Mouse (Mus musculus): Measurements from ENCODE around the gene Fnbp1l. TPM values are rescaled to one million over a fixed set of nuclear protein-coding genes. Genes with fewer than 3 reads are reported as not detected.
A peak's percentile ranks its signal among the peaks of the same experiment; 100 is the strongest.

The Fnbp1l gene
- polyA plus RNA-seq, 2 experiments = 47.5 to 80.4 TPM

- Histone ChIP-seq H3K9me3 (ENCODE audit: control insufficient read depth, low read length) (no peaks in the 10 kb centered on the region), H3K27me3 (ENCODE audit: control insufficient read depth, insufficient read depth, low read length) (no peaks in the 10 kb centered on the region), H3K27ac (replicated peaks; ENCODE audit: low read depth, low read length) (no peak overlapping the region), H3K9ac (ENCODE audit: low read depth, low read length, severe bottlenecking) (no peak overlapping the region), H3K36me3 (ENCODE audit: control insufficient read depth, insufficient read depth, low read length) (no peaks in the 10 kb centered on the region), H3K4me2 (replicated peaks; ENCODE audit: low read depth, low read length, severe bottlenecking) (no peak overlapping the region), H3K4me3 (replicated peaks; ENCODE audit: low read length) (no peak overlapping the region), H3K4me1 (ENCODE audit: control insufficient read depth, insufficient read depth, low read length) (no peaks in the 10 kb centered on the region)
- DNase-seq (ENCODE audit: low spot score) = no peak
- TF ChIP-seq POLR2A (IDR thresholded peaks at IDR 0.05; ENCODE audit: borderline replicate concordance, extremely low read depth, insufficient read depth, insufficient read length) = no peak
- ATAC-seq (ENCODE audit: low FRiP score, low read depth) = no peak
- 87% methylated on average over 3 of the region's 3 CpGs for WGBS
These were observed 9.4 kb upstream of the Fnbp1l start for GRCm38 (mm10) chr3:122628956-122629355.

GRCm38 (mm10) chr3:122628546-122628945, 9.0 kb upstream of the Fnbp1l start:
- Histone ChIP-seq H3K27ac (replicated peaks; ENCODE audit: low read depth, low read length) (no peak overlapping the region), H3K9ac (ENCODE audit: low read depth, low read length, severe bottlenecking) (no peak overlapping the region), H3K9me3 (ENCODE audit: control insufficient read depth, low read length) (no peaks in the 10 kb centered on the region), H3K36me3 (ENCODE audit: control insufficient read depth, insufficient read depth, low read length) (no peaks in the 10 kb centered on the region), H3K4me2 (replicated peaks; ENCODE audit: low read depth, low read length, severe bottlenecking) (no peak overlapping the region), H3K4me3 (replicated peaks; ENCODE audit: low read length) (no peak overlapping the region), H3K4me1 (ENCODE audit: control insufficient read depth, insufficient read depth, low read length) (no peaks in the 10 kb centered on the region), H3K27me3 (ENCODE audit: control insufficient read depth, insufficient read depth, low read length) (no peaks in the 10 kb centered on the region)
- ATAC-seq (ENCODE audit: low FRiP score, low read depth) = no peak
- WGBS = 94% methylated on average over 10 of the region's 10 CpGs
- TF ChIP-seq POLR2A (IDR thresholded peaks at IDR 0.05; ENCODE audit: borderline replicate concordance, extremely low read depth, insufficient read depth, insufficient read length) = no peak
- DNase-seq (ENCODE audit: low spot score) = no peak

DNA sequence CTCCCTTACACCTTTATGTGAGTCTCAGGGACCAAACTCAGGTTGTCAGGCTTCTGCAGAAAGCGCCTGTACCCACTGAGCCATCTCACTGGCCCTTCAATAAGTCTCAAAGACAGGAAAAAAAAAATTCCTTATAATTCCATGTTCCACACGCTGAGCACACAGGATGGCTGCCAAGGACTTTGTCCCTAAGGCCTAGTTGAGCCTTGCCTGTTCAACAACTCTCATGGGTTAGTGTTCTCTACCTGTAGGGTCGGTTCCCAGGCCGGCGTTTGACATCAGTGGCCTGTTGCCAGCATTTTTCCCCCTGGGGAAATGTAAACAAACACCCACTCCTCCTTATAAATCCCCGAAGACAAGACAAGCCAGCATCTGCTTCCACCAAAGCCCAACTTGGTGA, 8.3 kb upstream of the Fnbp1l start:
- TF ChIP-seq POLR2A (IDR thresholded peaks at IDR 0.05; ENCODE audit: borderline replicate concordance, extremely low read depth, insufficient read depth, insufficient read length) = no peak
- H3K9me3 ChIP-seq (ENCODE audit: control insufficient read depth, low read length) = no peaks in the 10 kb centered on the region
- ATAC-seq (ENCODE audit: low FRiP score, low read depth) (no peak), DNase-seq (ENCODE audit: low spot score) (no peak)
- H3K27me3 ChIP-seq (ENCODE audit: control insufficient read depth, insufficient read depth, low read length) = no peaks in the 10 kb centered on the region
- H3K4me2 ChIP-seq (replicated peaks; ENCODE audit: low read depth, low read length, severe bottlenecking) = no peak overlapping the region
- no peak overlapping the region for H3K27ac ChIP-seq (replicated peaks; ENCODE audit: low read depth, low read length)
- no peaks in the 10 kb centered on the region for H3K4me1 ChIP-seq (ENCODE audit: control insufficient read depth, insufficient read depth, low read length)
- no peak overlapping the region for H3K4me3 ChIP-seq (replicated peaks; ENCODE audit: low read length)
- H3K36me3 ChIP-seq (ENCODE audit: control insufficient read depth, insufficient read depth, low read length) = no peaks in the 10 kb centered on the region
- no peak overlapping the region for H3K9ac ChIP-seq (ENCODE audit: low read depth, low read length, severe bottlenecking)
- 71% methylated on average over 6 of the region's 6 CpGs for WGBS

DNA sequence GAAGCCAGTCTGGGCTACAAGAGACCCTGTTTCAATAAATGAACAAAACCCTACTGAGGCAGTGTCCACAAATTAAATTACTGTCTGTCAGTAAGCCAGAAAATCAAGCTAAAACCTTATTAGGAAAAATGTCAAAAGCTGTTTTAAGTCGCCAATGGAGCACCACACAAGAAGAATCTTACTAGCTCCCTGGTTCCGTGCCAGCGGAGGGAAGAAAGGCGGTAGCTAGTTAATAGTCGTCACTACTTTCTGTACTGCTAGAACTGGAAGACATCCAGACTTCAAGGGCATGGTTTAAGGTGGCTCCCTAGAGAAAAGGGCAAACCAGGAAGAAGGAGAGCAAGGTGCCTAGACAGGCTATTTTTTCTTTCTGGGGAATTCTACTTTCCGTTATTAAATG, 5.1 kb upstream of the Fnbp1l start:
- Histone ChIP-seq H3K4me2 (replicated peaks; ENCODE audit: low read depth, low read length, severe bottlenecking) (no peak overlapping the region), H3K36me3 (ENCODE audit: control insufficient read depth, insufficient read depth, low read length) (no peaks in the 10 kb centered on the region), H3K27me3 (ENCODE audit: control insufficient read depth, insufficient read depth, low read length) (no peaks in the 10 kb centered on the region), H3K27ac (replicated peaks; ENCODE audit: low read depth, low read length) (no peak overlapping the region), H3K9me3 (ENCODE audit: control insufficient read depth, low read length) (no peaks in the 10 kb centered on the region), H3K4me3 (replicated peaks; ENCODE audit: low read length) (no peak overlapping the region), H3K4me1 (ENCODE audit: control insufficient read depth, insufficient read depth, low read length) (peaks cover 5% of the 10 kb centered on the region), H3K9ac (ENCODE audit: low read depth, low read length, severe bottlenecking) (no peak overlapping the region)
- 50% methylated on average over 6 of the region's 6 CpGs for WGBS
- DNase-seq (ENCODE audit: low spot score) (peak; percentile 54), ATAC-seq (ENCODE audit: low FRiP score, low read depth) (no peak)
- TF ChIP-seq POLR2A (IDR thresholded peaks at IDR 0.05; ENCODE audit: borderline replicate concordance, extremely low read depth, insufficient read depth, insufficient read length) = no peak

GRCm38 (mm10) chr3:122620285-122620931, 893 bp upstream of the Fnbp1l start:
- Histone ChIP-seq H3K9ac (ENCODE audit: low read depth, low read length, severe bottlenecking) (peak overlapping the region; percentile 98), H3K27me3 (ENCODE audit: control insufficient read depth, insufficient read depth, low read length) (no peaks in the 10 kb centered on the region), H3K27ac (replicated peaks; ENCODE audit: low read depth, low read length) (peak overlapping the region; percentile 97), H3K36me3 (ENCODE audit: control insufficient read depth, insufficient read depth, low read length) (no peaks in the 10 kb centered on the region), H3K4me2 (replicated peaks; ENCODE audit: low read depth, low read length, severe bottlenecking) (peak overlapping the region; percentile 85), H3K4me3 (replicated peaks; ENCODE audit: low read length) (peak overlapping the region; percentile 81), H3K4me1 (ENCODE audit: control insufficient read depth, insufficient read depth, low read length) (peaks cover 20% of the 10 kb centered on the region), H3K9me3 (ENCODE audit: control insufficient read depth, low read length) (no peaks in the 10 kb centered on the region)
- WGBS = under 1% methylated on average over 21 of the region's 21 CpGs
- peak; percentile 5; the same call in 1 of the 2 replicates for ATAC-seq (ENCODE audit: low FRiP score, low read depth)
- no peak for TF ChIP-seq POLR2A (IDR thresholded peaks at IDR 0.05; ENCODE audit: borderline replicate concordance, extremely low read depth, insufficient read depth, insufficient read length)
- peak; percentile 65 for DNase-seq (ENCODE audit: low spot score)
